Mouse (Mus musculus) bone marrow macrophage, adult 2 months (primary cell): Measurements from ENCODE around the gene Limk1.

Experiments
- CTCF ChIP-seq: IDR thresholded peaks from 2 replicates; pipeline ENCODE4 v1.5.1; 2012; ENCODE audit warnings: low read depth, mild to moderate bottlenecking, low read length, moderate library complexity
- POLR2A ChIP-seq: IDR thresholded peaks from 2 replicates; pipeline ENCODE4 v1.6.1; 2012; ENCODE audit warnings: mild to moderate bottlenecking, low read depth, low read length, borderline replicate concordance

DNA sequence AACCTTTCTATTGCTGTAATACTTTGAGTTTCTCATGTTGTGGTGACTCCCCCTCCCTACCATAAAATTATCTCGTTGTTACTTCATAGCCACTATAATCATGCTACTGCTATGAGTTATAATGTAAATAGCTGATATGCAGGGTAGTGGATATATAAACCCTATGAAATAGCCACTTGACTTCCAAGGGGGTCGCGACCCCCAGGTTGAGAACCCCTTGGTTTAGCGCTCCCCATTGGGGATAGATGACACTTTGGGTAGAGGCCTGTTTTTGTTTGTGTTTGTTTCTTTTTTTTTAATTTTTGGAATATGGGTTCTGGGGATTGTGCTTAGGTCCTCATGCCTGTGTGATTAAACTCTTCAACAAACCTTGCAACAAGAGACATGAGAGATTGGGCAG is 36.9 kb upstream of the Limk1 start:
- TF ChIP-seq CTCF (no peak), POLR2A (no peak)
